Mouse (Mus musculus) cerebellum, adult 2 months (tissue): Measurements from ENCODE around the gene Mup9. TPM values are rescaled to one million over a fixed set of nuclear protein-coding genes. Genes with fewer than 3 reads are reported as not detected.
"Not testable (repeated sequence)": the region's sequence is repeated elsewhere in the genome, so short reads cannot be mapped to it uniquely, and the experiment has no call there.

Experiments used
- DNase-seq, 2 experiments: peaks; one replicate each; pipeline ENCODE4 v3.0.0; 2021
- H3K27ac ChIP-seq: fragments of 200-500 bp; 2 replicates; pipeline ENCODE4 v1.5.1; 2012; ENCODE audit warnings: low read length, control low read depth, inconsistent platforms; ENCODE audit not compliant: insufficient read depth
- H3K27me3 ChIP-seq: fragments of 200-500 bp; 2 replicates; pipeline ENCODE4 v1.6.1; 2012; ENCODE audit warnings: inconsistent platforms, mild to moderate bottlenecking, low read length, moderate library complexity; ENCODE audit not compliant: control insufficient read depth, insufficient read depth
- H3K4me1 ChIP-seq: fragments of 200-500 bp; 2 replicates; pipeline ENCODE4 v1.6.1; 2011; ENCODE audit warnings: low read length; ENCODE audit not compliant: control insufficient read depth, insufficient read depth
- H3K4me3 ChIP-seq: fragments of 200-500 bp; replicated peaks from 2 replicates; pipeline ENCODE3; 2011; ENCODE audit warnings: mild to moderate bottlenecking, low read depth, low read length, control low read depth; ENCODE audit not compliant: insufficient read depth
- WGBS: fragments of 180-500 bp; shearing (Covaris S2); methylation state at CpG from one replicate; pipeline ENCODE4 v1.1.7; 2018; 5-methylcytosine and 5-hydroxymethylcytosine counted together
- polyA plus RNA-seq: library from polyadenylated mRNA; depleted of rRNA; stranded (reverse); fragments of >200 nt; gene quantifications from 2 replicates; pipeline ENCODE4 v1.2.3, GENCODE M21; 2012; rRNA removed

Mup9 gene
- polyA plus RNA-seq: not detected in 2 replicates

GRCm38 (mm10) chr4:60421852-60422251, at the start of gene Mup9:
TSS of gene Mup9 (minus strand) at chr4:60421952.
- DNase-seq, H3K27ac ChIP-seq, H3K4me3 ChIP-seq, H3K4me1 ChIP-seq, H3K27me3 ChIP-seq: not testable (repeated sequence)
- WGBS: 70% methylated on average over 3 of the region's 3 CpGs

Other genes with a start within 250 kb of the Mup9 start
- gene Mup8, start 199.4 kb downstream of the Mup9 start, polyA plus RNA-seq: not detected in 2 replicates
- gene Mup1, start 80.0 kb upstream of the Mup9 start, polyA plus RNA-seq: not detected in 2 replicates
- not detected in 2 replicates for gene Mup10, start 160.2 kb upstream of the Mup9 start, polyA plus RNA-seq
- not detected in 2 replicates for gene Mup11, start 240.5 kb upstream of the Mup9 start, polyA plus RNA-seq